20 mouse cellular contexts compared by ENCODE assay signal in genomic region chr6:31845671-31846070, GRCm38 (mm10).
"Had no signal": no experiment of that assay in that cellular context is flagged by ENCODE, and none has a peak within 500 bp of the region (broad histone marks: within the 10 kb centered on the region; RNA-seq: fewer than 3 reads in every experiment).

No protein-coding gene starts in this region.

- H3K4me1 ChIP-seq: heart, embryonic 10.5 days; heart, embryonic 12.5 days; kidney, embryonic 15.5 days; limb, embryonic 12.5 days had no signal

- H3K27ac ChIP-seq: heart, embryonic 10.5 days; hindbrain, embryonic 14.5 days; kidney, embryonic 15.5 days; kidney, postnatal 0 days; limb, embryonic 12.5 days had no signal

- DNase-seq: forebrain, postnatal 0 days; gastrocnemius, postnatal 14 days; gastrocnemius, postnatal 36 days; heart, adult 18-20 months; heart, postnatal 10 days; heart, postnatal 36 days; kidney, adult 11 months; kidney, postnatal 14 days; layer of hippocampus, adult 9-11 months; layer of hippocampus, postnatal 36 days; liver had no signal

- H3K36me3 ChIP-seq: heart, embryonic 10.5 days; heart, embryonic 12.5 days; kidney, embryonic 15.5 days; limb, embryonic 12.5 days had no signal

- ATAC-seq: forebrain, postnatal 0 days; hindbrain, embryonic 16.5 days; intestine, embryonic 16.5 days had no signal

- H3K4me3 ChIP-seq: heart, embryonic 10.5 days; heart, embryonic 12.5 days; kidney, embryonic 15.5 days; limb, embryonic 12.5 days had no signal

- H3K9me3 ChIP-seq: heart, embryonic 10.5 days had no signal

- H3K9ac ChIP-seq: forebrain, postnatal 0 days; heart, embryonic 12.5 days; hindbrain, embryonic 14.5 days; kidney, embryonic 15.5 days; limb, embryonic 12.5 days had no signal

- H3K4me2 ChIP-seq: heart, embryonic 12.5 days; hindbrain, embryonic 14.5 days; kidney, embryonic 15.5 days; limb, embryonic 12.5 days; liver, embryonic 11.5 days had no signal

- H3K27me3 ChIP-seq: heart, embryonic 12.5 days; kidney, embryonic 15.5 days; limb, embryonic 12.5 days had no signal
